Mouse (Mus musculus) embryonic facial prominence, embryonic 13.5 days (tissue): ENCODE results near the gene Pole3. TPM values are rescaled to one million over a fixed set of nuclear protein-coding genes. Genes with fewer than 3 reads are reported as not detected.
A peak's percentile ranks its signal among the peaks of the same experiment; 100 is the strongest.

Experiments
- ATAC-seq: fragments of 200-750 bp; cut with Nextera tagmentation; 2 replicates; pipeline ENCODE4 v1.8.0; 2017; ENCODE audit warnings: low read depth; ENCODE audit not compliant: insufficient number of reproducible peaks, insufficient read depth, low FRiP score, low TSS enrichment
- H3K27ac ChIP-seq: fragments of 300-500 bp; sonication (generic); 2 replicates; pipeline ENCODE4 v1.5.1; 2015; ENCODE audit warnings: moderate library complexity, mild to moderate bottlenecking, inconsistent platforms
- H3K27me3 ChIP-seq: fragments of 300-500 bp; sonication (generic); 2 replicates; pipeline ENCODE4 v1.6.1; 2015; ENCODE audit warnings: mild to moderate bottlenecking, inconsistent platforms
- H3K36me3 ChIP-seq: fragments of 300-500 bp; sonication (generic); 2 replicates; pipeline ENCODE4 v1.6.1; 2015; ENCODE audit warnings: mild to moderate bottlenecking, inconsistent platforms
- H3K4me1 ChIP-seq: fragments of 300-500 bp; sonication (generic); 2 replicates; pipeline ENCODE4 v1.6.1; 2015; ENCODE audit warnings: inconsistent platforms
- H3K4me2 ChIP-seq: fragments of 300-500 bp; sonication (generic); 2 replicates; pipeline ENCODE4 v1.6.1; 2015; ENCODE audit warnings: moderate library complexity, mild to moderate bottlenecking, inconsistent platforms
- H3K4me3 ChIP-seq: fragments of 300-500 bp; sonication (generic); 2 replicates; pipeline ENCODE4 v1.5.1; 2015; ENCODE audit warnings: mild to moderate bottlenecking, inconsistent platforms
- H3K9ac ChIP-seq: fragments of 300-500 bp; sonication (generic); 2 replicates; pipeline ENCODE4 v1.6.1; 2015; ENCODE audit warnings: mild to moderate bottlenecking, inconsistent platforms
- H3K9me3 ChIP-seq: fragments of 300-500 bp; sonication (generic); 2 replicates; pipeline ENCODE4 v1.6.1; 2016; ENCODE audit warnings: inconsistent platforms
- WGBS: fragments of 180-500 bp; shearing (Covaris S2); methylation state at CpG from one replicate; pipeline ENCODE4 v1.1.7; 2015; ENCODE audit warnings: mixed read lengths; 5-methylcytosine and 5-hydroxymethylcytosine counted together
- polyA plus RNA-seq: library from polyadenylated mRNA; unstranded; fragments of >200 nt; fragmentation: Nextera tagmentation; extraction: Ambion mirVana; gene quantifications from 2 replicates; pipeline ENCODE4 v1.2.1, GENCODE M21; 2015

The Pole3 gene
- polyA plus RNA-seq = 94.5 and 99.0 TPM in 2 replicates

DNA sequence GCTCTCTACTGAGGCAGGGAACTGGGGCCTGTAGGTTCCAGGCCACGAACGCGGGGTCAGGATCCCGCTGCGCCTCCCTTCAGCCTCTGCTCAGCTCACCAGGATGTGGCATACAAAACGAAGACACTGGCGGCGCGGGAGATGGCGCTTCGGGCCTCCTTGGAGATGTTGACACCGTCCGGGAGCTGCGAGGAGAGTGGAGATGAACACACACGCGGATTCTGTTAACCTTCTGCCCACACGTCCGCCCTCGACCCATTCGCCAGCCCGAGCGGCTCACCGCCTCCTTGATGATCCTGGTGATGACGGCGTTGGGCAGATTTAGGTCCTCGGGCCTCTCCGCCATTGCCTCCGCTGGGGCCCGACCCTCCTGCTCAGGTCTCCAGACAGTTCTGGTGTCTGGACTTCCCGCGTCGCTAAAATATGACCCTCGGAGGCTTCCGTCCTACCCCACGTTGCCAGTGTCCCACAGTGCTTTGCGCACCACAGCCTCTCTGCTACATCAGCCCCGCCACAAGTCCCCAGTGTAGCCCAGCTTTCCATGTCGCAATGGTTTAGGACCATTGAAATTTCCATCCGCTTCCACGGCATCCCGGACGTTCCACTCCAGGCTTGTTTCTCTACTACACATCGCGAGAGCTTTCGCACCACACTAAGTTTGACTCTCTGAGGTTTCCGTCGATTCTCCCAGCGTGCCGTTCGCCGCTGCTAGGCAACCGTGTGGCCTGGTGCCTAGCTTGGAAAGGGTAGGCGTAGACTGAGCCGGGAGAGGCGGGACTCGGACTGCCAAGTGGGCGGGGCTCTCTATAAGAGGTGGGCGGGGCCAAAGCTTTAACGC is at the start of gene Pole3, which contains the start of gene 4933430I17Rik:
Gene Pole3 (minus strand): TSS at position 418 of the 838 bp plus-strand sequence.
Gene 4933430I17Rik (plus strand): TSS at position 719 of the 838 bp plus-strand sequence.
- H3K27me3 ChIP-seq = no peaks in the 10 kb centered on the region
- peak within 1 kb of the TSS; percentile 96 for H3K27ac ChIP-seq
- peak within 1 kb of the TSS; percentile 90 for H3K9ac ChIP-seq
- peak within 1 kb of the TSS; percentile 90 for H3K4me2 ChIP-seq
- under 1% methylated on average over 59 of the region's 59 CpGs for WGBS
- H3K4me3 ChIP-seq = peak within 1 kb of the TSS; percentile 86
- H3K4me1 ChIP-seq = peaks cover 9% of the 10 kb centered on the region
- peaks cover 10% of the 10 kb centered on the region for H3K36me3 ChIP-seq
- peak; percentile 97 for ATAC-seq
- H3K9me3 ChIP-seq = no peaks in the 10 kb centered on the region

DNA sequence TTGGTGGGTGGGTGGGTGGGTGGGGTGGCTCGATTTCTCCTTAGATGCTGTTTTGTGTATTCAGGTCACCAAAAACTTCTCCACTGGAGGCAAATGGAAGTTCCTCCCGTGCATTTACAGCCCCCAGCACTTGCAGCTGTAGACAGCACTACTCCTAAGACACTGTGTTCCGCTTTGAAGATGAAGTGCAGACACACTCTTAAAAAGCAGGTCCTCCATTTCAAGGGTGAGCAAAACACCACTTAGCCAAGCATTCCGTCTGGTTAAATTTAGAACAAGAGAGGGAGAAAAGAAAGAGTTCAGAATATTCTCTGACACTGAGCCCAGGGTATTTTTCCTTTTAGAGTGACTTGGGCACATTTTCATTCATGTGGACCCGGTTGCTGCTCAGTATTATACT is 45.2 kb upstream of the Pole3 start:
- 55% methylated on average over 5 of the region's 5 CpGs for WGBS
- Histone ChIP-seq H3K4me1 (no peaks in the 10 kb centered on the region), H3K4me2 (no peak overlapping the region), H3K36me3 (no peaks in the 10 kb centered on the region), H3K27ac (no peak overlapping the region), H3K9me3 (no peaks in the 10 kb centered on the region), H3K27me3 (no peaks in the 10 kb centered on the region), H3K9ac (no peak overlapping the region), H3K4me3 (no peak overlapping the region)
- no peak for ATAC-seq

DNA sequence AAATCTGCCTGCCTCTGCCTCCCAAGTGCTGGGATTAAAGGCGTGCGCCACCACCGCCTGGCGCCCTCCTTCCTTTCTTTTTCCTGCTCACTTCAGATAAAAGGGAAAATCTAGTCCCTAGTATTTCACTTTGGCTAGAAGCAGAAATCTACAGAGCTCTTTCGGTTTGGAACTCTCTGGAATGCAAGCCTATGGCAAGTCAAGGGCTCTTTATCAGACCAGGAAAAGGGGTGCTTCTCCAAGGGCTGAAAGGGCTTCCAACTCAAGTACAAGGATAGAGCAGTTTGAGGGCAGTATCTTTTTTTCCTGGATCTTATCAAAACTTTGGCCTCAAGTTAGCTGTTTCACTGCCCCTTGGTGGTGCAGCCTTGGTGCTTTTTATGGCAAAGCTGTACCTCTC is 44.7 kb upstream of the Pole3 start:
- H3K4me3 ChIP-seq = no peak overlapping the region
- no peak overlapping the region for H3K9ac ChIP-seq
- no peak overlapping the region for H3K27ac ChIP-seq
- WGBS = 93% methylated on average over 5 of the region's 5 CpGs
- H3K36me3 ChIP-seq = no peaks in the 10 kb centered on the region
- H3K4me1 ChIP-seq = no peaks in the 10 kb centered on the region
- no peaks in the 10 kb centered on the region for H3K9me3 ChIP-seq
- ATAC-seq = no peak
- H3K27me3 ChIP-seq = no peaks in the 10 kb centered on the region
- no peak overlapping the region for H3K4me2 ChIP-seq

DNA sequence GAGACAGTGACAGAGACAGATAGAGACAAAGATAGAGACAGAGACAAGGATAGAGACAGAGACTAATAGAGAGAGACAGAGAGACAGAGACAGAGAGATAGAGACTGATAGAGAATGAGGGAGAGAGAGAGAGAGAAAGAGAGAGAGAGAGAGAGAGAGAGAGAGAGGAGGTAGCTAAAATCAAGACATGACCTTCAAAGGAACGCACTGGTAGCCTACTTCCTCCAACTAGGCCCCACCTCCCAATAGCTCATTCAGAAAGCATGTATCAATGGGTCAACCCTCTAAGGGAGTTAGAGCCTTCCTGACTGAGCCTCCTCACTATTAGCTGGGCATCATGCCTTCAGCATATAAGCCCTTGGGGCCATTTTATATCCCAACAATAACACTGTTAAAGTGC is 43.5 kb upstream of the Pole3 start:
- H3K9ac ChIP-seq = no peak overlapping the region
- no peaks in the 10 kb centered on the region for H3K36me3 ChIP-seq
- no peaks in the 10 kb centered on the region for H3K4me1 ChIP-seq
- no peak for ATAC-seq
- WGBS = 89% methylated on average over 1 of the region's 1 CpGs
- no peaks in the 10 kb centered on the region for H3K9me3 ChIP-seq
- H3K4me3 ChIP-seq = no peak overlapping the region
- H3K4me2 ChIP-seq = no peak overlapping the region
- no peak overlapping the region for H3K27ac ChIP-seq
- H3K27me3 ChIP-seq = no peaks in the 10 kb centered on the region

DNA sequence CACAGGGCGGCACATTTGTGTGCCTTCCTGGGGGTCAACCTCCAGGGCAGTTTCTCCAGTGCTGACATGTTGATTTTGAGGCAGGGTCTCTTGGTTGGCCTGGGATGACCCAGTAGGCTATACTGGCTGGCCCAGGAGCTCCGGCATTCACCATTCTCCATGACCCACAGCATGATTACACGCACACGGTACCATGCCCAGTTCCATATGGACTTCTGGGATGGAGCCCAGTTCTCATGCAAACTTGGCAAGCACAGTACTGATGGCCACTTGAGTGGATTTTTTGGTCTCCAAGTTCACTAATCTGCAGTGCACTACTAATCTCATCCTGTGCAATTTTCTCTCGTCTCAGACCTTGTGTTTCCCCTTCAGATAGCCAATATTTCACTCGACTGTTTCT is 42.8 kb upstream of the Pole3 start:
- no peaks in the 10 kb centered on the region for H3K27me3 ChIP-seq
- no peak for ATAC-seq
- WGBS = 85% methylated on average over 6 of the region's 6 CpGs
- no peak overlapping the region for H3K27ac ChIP-seq
- no peak overlapping the region for H3K9ac ChIP-seq
- no peak overlapping the region for H3K4me3 ChIP-seq
- 0 out of 2 replicates have a peak, but pooled peaks cover 3% of the 10 kb centered on the region for H3K4me1 ChIP-seq
- H3K4me2 ChIP-seq = no peak overlapping the region
- no peaks in the 10 kb centered on the region for H3K36me3 ChIP-seq
- H3K9me3 ChIP-seq = no peaks in the 10 kb centered on the region

DNA sequence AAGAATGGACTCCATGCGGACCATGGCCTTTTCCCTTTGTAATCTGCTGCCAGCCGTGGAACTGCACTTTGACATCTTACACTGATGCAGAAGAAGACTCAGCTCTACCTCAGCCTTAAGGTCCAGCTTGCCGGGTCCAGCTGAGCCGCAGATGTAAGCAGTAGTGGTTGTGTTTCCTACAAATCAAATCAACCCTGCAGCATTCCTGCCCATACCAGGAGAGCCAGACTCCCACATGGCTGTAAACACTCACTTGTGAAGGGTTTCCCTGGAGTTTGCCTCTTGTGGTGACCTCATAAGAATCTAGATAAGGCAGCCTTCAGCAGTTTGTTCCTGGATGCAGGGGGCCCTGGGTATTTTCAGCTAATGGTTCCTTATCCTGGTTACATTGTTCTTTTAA is 41.7 kb upstream of the Pole3 start:
- no peaks in the 10 kb centered on the region for H3K36me3 ChIP-seq
- H3K27me3 ChIP-seq = no peaks in the 10 kb centered on the region
- H3K4me3 ChIP-seq = no peak overlapping the region
- H3K4me1 ChIP-seq = 0 out of 2 replicates have a peak, but pooled peaks cover 3% of the 10 kb centered on the region
- H3K9me3 ChIP-seq = no peaks in the 10 kb centered on the region
- no peak overlapping the region for H3K27ac ChIP-seq
- no peak overlapping the region for H3K9ac ChIP-seq
- WGBS = 82% methylated on average over 4 of the region's 4 CpGs
- ATAC-seq = no peak
- no peak overlapping the region for H3K4me2 ChIP-seq

DNA sequence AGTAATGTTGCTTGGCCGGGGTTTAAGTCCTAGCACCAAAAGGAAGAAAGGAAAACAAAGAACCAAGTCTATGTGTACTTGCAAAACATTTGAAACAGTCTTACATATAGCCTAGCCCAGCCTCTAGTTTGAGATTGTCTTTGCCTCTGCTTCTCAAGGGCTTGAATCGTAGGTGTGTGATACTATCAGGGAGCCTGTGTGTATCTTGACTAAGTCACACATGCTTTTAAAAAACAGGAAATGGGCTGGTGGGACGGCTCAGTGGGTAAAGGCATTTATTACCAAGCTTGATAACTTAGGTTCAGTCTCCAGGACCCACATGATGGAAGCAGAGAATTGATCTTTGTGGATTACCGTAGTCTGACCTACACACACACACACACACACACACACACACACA is 37.1 kb upstream of the Pole3 start:
- WGBS = 70% methylated on average over 4 of the region's 4 CpGs
- no peak overlapping the region for H3K9ac ChIP-seq

DNA sequence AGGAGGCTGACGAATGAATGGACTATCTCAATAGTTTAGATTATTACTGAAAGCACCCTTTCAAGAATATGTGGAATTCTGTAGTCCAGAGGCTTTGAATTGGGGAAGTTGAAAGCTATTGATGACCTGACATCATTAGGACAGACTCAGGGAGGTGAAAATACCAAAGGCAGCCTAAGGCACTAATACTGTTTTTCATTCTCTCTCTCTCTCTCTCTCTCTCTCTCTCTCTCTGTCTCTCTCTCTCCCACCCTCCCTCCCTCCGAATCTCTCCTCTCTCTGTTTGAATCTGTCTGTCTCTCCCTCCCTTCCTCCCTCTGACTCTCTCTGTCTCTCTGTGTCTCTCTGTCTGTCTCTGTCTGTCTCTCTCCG is 36.7 kb upstream of the Pole3 start:
- Histone ChIP-seq H3K36me3 (no peaks in the 10 kb centered on the region), H3K27me3 (peaks cover 3% of the 10 kb centered on the region; the same call in 1 of the 2 replicates), H3K27ac (no peak overlapping the region), H3K9me3 (no peaks in the 10 kb centered on the region), H3K9ac (no peak overlapping the region), H3K4me1 (0 out of 2 replicates have a peak, but pooled peaks cover 3% of the 10 kb centered on the region), H3K4me2 (no peak overlapping the region), H3K4me3 (no peak overlapping the region)
- WGBS = 51% methylated on average over 3 of the region's 3 CpGs
- ATAC-seq = no peak

More for the DNA sequence above, 37.1 kb upstream of the Pole3 start:
- no peak overlapping the region for H3K4me3 ChIP-seq
- no peak overlapping the region for H3K27ac ChIP-seq
- H3K9me3 ChIP-seq = no peaks in the 10 kb centered on the region
- no peak overlapping the region for H3K4me2 ChIP-seq
- ATAC-seq = no peak
- H3K27me3 ChIP-seq = peaks cover 3% of the 10 kb centered on the region; the same call in 1 of the 2 replicates
- 0 out of 2 replicates have a peak, but pooled peaks cover 3% of the 10 kb centered on the region for H3K4me1 ChIP-seq
- no peaks in the 10 kb centered on the region for H3K36me3 ChIP-seq

- H3K4me1 ChIP-seq = 0 out of 2 replicates have a peak, but pooled peaks cover 3% of the 10 kb centered on the region
- no peak overlapping the region for H3K4me3 ChIP-seq
- no peak overlapping the region for H3K9ac ChIP-seq
- H3K27ac ChIP-seq = no peak overlapping the region
- no peaks in the 10 kb centered on the region for H3K9me3 ChIP-seq
- no peak for ATAC-seq
- 23% methylated on average over 4 of the region's 4 CpGs for WGBS
- no peaks in the 10 kb centered on the region for H3K36me3 ChIP-seq
- no peak overlapping the region for H3K4me2 ChIP-seq
- H3K27me3 ChIP-seq = peaks cover 3% of the 10 kb centered on the region; the same call in 1 of the 2 replicates
These were observed 36.2 kb upstream of the Pole3 start for GRCm38 (mm10) chr4:62560963-62561629.

DNA sequence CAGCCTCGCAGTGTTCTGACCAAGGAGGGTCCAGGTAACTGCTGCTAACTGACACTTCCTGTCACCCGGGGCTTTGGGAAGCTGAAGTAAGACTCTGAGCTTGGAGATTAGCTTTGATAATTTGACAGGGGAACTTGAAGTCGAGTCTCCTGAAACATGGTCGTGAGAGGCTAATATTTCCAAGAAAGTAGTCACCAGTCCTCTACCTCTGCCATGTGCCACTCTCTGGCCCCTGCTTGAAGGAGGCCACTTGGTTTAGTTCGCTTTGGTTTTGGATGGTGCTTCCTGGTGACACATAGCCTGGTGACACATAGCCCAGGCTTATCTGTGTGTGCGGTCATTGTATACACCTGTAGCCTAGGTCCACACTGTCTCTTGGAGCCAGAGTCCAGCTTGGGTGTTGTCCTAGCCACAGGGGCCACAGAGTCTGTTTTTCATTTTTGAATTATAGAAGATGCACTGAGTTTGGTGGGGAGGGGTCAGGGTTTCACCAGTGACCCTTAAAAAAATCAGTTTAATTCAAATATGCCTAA is 35.0 kb upstream of the Pole3 start, which contains the start of gene Rgs3:
Gene Rgs3 (plus strand): TSS at position 51 of the 533 bp plus-strand sequence.
- no peak within 1 kb of the TSS for H3K9ac ChIP-seq
- ATAC-seq = no peak
- H3K4me2 ChIP-seq = no peak within 1 kb of the TSS
- H3K4me3 ChIP-seq = no peak within 1 kb of the TSS
- 51% methylated on average over 6 of the region's 6 CpGs for WGBS
- no peaks in the 10 kb centered on the region for H3K36me3 ChIP-seq
- no peak within 1 kb of the TSS for H3K27ac ChIP-seq
- H3K4me1 ChIP-seq = 0 out of 2 replicates have a peak, but pooled peaks cover 3% of the 10 kb centered on the region
- H3K27me3 ChIP-seq = peaks cover 3% of the 10 kb centered on the region; the same call in 1 of the 2 replicates
- H3K9me3 ChIP-seq = no peaks in the 10 kb centered on the region

DNA sequence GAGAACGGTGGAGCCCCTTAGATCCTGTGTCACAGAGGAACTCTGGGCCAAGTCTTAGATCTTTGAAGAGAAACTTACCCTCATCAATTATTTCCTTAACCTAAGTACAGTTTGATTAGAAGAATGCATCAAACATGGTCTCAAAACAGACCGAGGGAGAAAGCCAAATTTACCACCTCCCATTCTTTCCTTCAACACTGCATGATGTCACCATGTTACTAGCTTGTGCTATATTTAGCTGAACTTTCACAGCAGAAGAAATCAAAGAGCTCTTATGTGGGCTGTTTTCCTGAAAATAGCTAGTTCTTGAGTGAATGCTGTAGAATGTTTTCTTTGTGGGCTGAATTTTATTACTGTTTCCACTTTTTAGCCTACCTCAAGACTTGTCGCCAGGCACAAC is 32.6 kb upstream of the Pole3 start:
- Histone ChIP-seq H3K4me3 (no peak overlapping the region), H3K4me2 (no peak overlapping the region), H3K27me3 (peaks cover 3% of the 10 kb centered on the region; the same call in 1 of the 2 replicates), H3K9me3 (no peaks in the 10 kb centered on the region), H3K36me3 (no peaks in the 10 kb centered on the region), H3K9ac (no peak overlapping the region), H3K27ac (no peak overlapping the region), H3K4me1 (no peaks in the 10 kb centered on the region)
- WGBS = 56% methylated on average over 3 of the region's 3 CpGs
- ATAC-seq = no peak
